Comparison of ENCODE assay signal across 9 mouse cellular contexts in genomic region chr11:70179401-70179800, GRCm38 (mm10). TPM values are rescaled to one million over a fixed set of nuclear protein-coding genes. Genes with fewer than 3 reads are reported as not detected.
DNase-seq lines count a peak whose midpoint lies in the region; ATAC-seq and TF ChIP-seq lines count a peak whose summit lies in the region.
"Had no signal": no experiment of that assay in that cellular context is flagged by ENCODE, and none has a peak within 500 bp of the region (broad histone marks: within the 10 kb centered on the region; RNA-seq: fewer than 3 reads in every experiment).

No protein-coding gene starts in this region.

- H3K27me3 ChIP-seq in intestine, embryonic 14.5 days (replicated peaks; ENCODE audit: control insufficient read depth, insufficient read depth, low read length) = no peaks in the 10 kb centered on the region
- H3K27me3 ChIP-seq in intestine, embryonic 16.5 days (replicated peaks; ENCODE audit: control insufficient read depth, insufficient read depth, low read length) = no peaks in the 10 kb centered on the region
- H3K27me3 ChIP-seq in MEL (ENCODE audit: control insufficient read depth in 1 of 2, insufficient read depth in 2 of 2, low read length in 2 of 2) = no peaks in the 10 kb centered on the region
- H3K27me3 ChIP-seq in forebrain, embryonic 14.5 days (replicated peaks; ENCODE audit: control insufficient read depth, insufficient read depth, low read length) = no peaks in the 10 kb centered on the region
- H3K27me3 ChIP-seq: liver, embryonic 13.5 days had no signal

- WGBS in intestine, embryonic 14.5 days = 44% methylated on average over 14 of the region's 14 CpGs
- WGBS in intestine, embryonic 16.5 days = 38% methylated on average over 14 of the region's 14 CpGs
- WGBS in forebrain, embryonic 14.5 days = 35% methylated on average over 14 of the region's 14 CpGs

- H3K27ac ChIP-seq in intestine, embryonic 14.5 days (ENCODE audit: low read depth) = no peak overlapping the region
- H3K27ac ChIP-seq in intestine, embryonic 16.5 days (ENCODE audit: low read length) = no peak overlapping the region
- no peak overlapping the region for H3K27ac ChIP-seq in MEL (ENCODE audit: control insufficient read depth, low read depth, low read length)
- no peak overlapping the region for H3K27ac ChIP-seq in forebrain, embryonic 14.5 days (ENCODE audit: low read depth, low read length)
- H3K27ac ChIP-seq: liver, embryonic 13.5 days had no signal

- peak; percentile 58 for DNase-seq in intestine, embryonic 14.5 days (ENCODE audit: low spot score)
- DNase-seq in A20 (ENCODE audit: low read depth, low spot score) (peak; percentile 31), MEL (ENCODE audit: low read depth, low spot score) (peak; percentile 65)
- peak; percentile 63 for DNase-seq in forebrain, embryonic 14.5 days (ENCODE audit: low spot score)
- peak; percentile 26 for DNase-seq in naive thymus-derived CD4-positive, alpha-beta T cell, adult 2 months (ENCODE audit: low read depth)
- DNase-seq in yolk sac, embryonic 10.5 days (ENCODE audit: low spot score) = no peak
- no peak for DNase-seq in urinary bladder, postnatal 25 days (ENCODE audit: low spot score)
- DNase-seq: liver, embryonic 13.5 days had no signal

- ATAC-seq in intestine, embryonic 14.5 days (replicated peaks; ENCODE audit: low FRiP score, low TSS enrichment, low read depth) = no peak
- ATAC-seq in intestine, embryonic 16.5 days = no peak
- ATAC-seq in forebrain, embryonic 14.5 days = no peak

- no peak overlapping the region for H3K4me2 ChIP-seq in intestine, embryonic 14.5 days (ENCODE audit: low read length)
- H3K4me2 ChIP-seq in intestine, embryonic 16.5 days (ENCODE audit: low read depth, low read length) = no peak overlapping the region
- no peak overlapping the region for H3K4me2 ChIP-seq in forebrain, embryonic 14.5 days (ENCODE audit: low read length)
- H3K4me2 ChIP-seq: liver, embryonic 13.5 days had no signal

- no peak for TF ChIP-seq EP300 in MEL (IDR thresholded peaks at IDR 0.05; ENCODE audit: low read depth in 1 of 2, low read length in 2 of 2)

- TF ChIP-seq RAD21 in MEL (IDR thresholded peaks at IDR 0.05; ENCODE audit: low read depth, low read length) = peak; percentile 43

- no peaks in the 10 kb centered on the region for H3K4me1 ChIP-seq in intestine, embryonic 14.5 days (replicated peaks; ENCODE audit: control insufficient read depth, insufficient read depth, low read length)
- H3K4me1 ChIP-seq in intestine, embryonic 16.5 days (ENCODE audit: control insufficient read depth, insufficient read depth, low read length) = no peaks in the 10 kb centered on the region
- H3K4me1 ChIP-seq in MEL (ENCODE audit: control insufficient read depth in 1 of 2, insufficient read depth in 2 of 2, low read length in 2 of 2) = no peaks in the 10 kb centered on the region
- no peaks in the 10 kb centered on the region for H3K4me1 ChIP-seq in forebrain, embryonic 14.5 days (ENCODE audit: control insufficient read depth, insufficient read depth, low read length)
- H3K4me1 ChIP-seq: liver, embryonic 13.5 days had no signal

- no peak overlapping the region for H3K9ac ChIP-seq in intestine, embryonic 14.5 days (ENCODE audit: low read length)
- no peak overlapping the region for H3K9ac ChIP-seq in intestine, embryonic 16.5 days (ENCODE audit: low read depth, low read length)
- H3K9ac ChIP-seq in MEL (ENCODE audit: control insufficient read depth, low read depth, low read length, poor library complexity, severe bottlenecking) = no peak overlapping the region
- H3K9ac ChIP-seq in forebrain, embryonic 14.5 days (ENCODE audit: low read length) = no peak overlapping the region
- H3K9ac ChIP-seq: liver, embryonic 13.5 days had no signal

- peak; percentile 24 to 68 (median 55); a peak in 5 of 6 replicates for TF ChIP-seq CTCF in MEL (IDR thresholded peaks at IDR 0.05 in 2 of 3, conservative IDR thresholded peaks at IDR 0.05 in 1 of 3; ENCODE audit: control insufficient read depth in 1 of 3, insufficient read depth in 1 of 3, low read depth in 2 of 3, low read length in 3 of 3, poor library complexity in 1 of 3, severe bottlenecking in 1 of 3)

- H3K36me3 ChIP-seq in intestine, embryonic 14.5 days (ENCODE audit: control insufficient read depth, insufficient read depth, low read length) = no peaks in the 10 kb centered on the region
- H3K36me3 ChIP-seq in intestine, embryonic 16.5 days (ENCODE audit: control insufficient read depth, insufficient read depth, low read length) = no peaks in the 10 kb centered on the region
- no peaks in the 10 kb centered on the region for H3K36me3 ChIP-seq in MEL (ENCODE audit: control insufficient read depth in 1 of 2, insufficient read depth in 2 of 2, low read length in 2 of 2)
- no peaks in the 10 kb centered on the region for H3K36me3 ChIP-seq in forebrain, embryonic 14.5 days (ENCODE audit: control insufficient read depth, insufficient read depth, low read length)
- H3K36me3 ChIP-seq: liver, embryonic 13.5 days had no signal

- H3K4me3 ChIP-seq in intestine, embryonic 14.5 days (ENCODE audit: low read depth, low read length) = no peak overlapping the region
- no peak overlapping the region for H3K4me3 ChIP-seq in intestine, embryonic 16.5 days (ENCODE audit: low read length)
- H3K4me3 ChIP-seq in MEL (ENCODE audit: control insufficient read depth in 1 of 2, insufficient read depth in 1 of 2, low read depth in 2 of 2, low read length in 2 of 2) = no peak overlapping the region
- no peak overlapping the region for H3K4me3 ChIP-seq in forebrain, embryonic 14.5 days (ENCODE audit: low read depth, low read length)
- H3K4me3 ChIP-seq: liver, embryonic 13.5 days had no signal

- 0 out of 2 replicates have a peak, but pooled peaks cover 3% of the 10 kb centered on the region for H3K9me3 ChIP-seq in intestine, embryonic 14.5 days (ENCODE audit: control insufficient read depth, low read length)
- no peaks in the 10 kb centered on the region for H3K9me3 ChIP-seq in intestine, embryonic 16.5 days (ENCODE audit: control insufficient read depth, low read length)
- H3K9me3 ChIP-seq in MEL (replicated peaks; ENCODE audit: insufficient read depth, low read length) = no peaks in the 10 kb centered on the region
- H3K9me3 ChIP-seq in forebrain, embryonic 14.5 days (replicated peaks; ENCODE audit: control insufficient read depth, low read length) = no peaks in the 10 kb centered on the region
- H3K9me3 ChIP-seq: liver, embryonic 13.5 days had no signal

- H3K79me2 ChIP-seq in MEL (ENCODE audit: control insufficient read depth, insufficient read depth, low read length, poor library complexity) = no peaks in the 10 kb centered on the region

- no peak for TF ChIP-seq POLR2A in MEL (IDR thresholded peaks at IDR 0.05; ENCODE audit: control insufficient read depth in 1 of 2, insufficient read depth in 1 of 2, low read depth in 1 of 2, low read length in 2 of 2, poor library complexity in 1 of 2)

TF ChIP-seq in MEL, 35 proteins besides CTCF, POLR2A, EP300 and RAD21:
- no peak for TF ChIP-seq ZMIZ1 (IDR thresholded peaks at IDR 0.05; ENCODE audit: low read depth, low read length)
- TF ChIP-seq SMC3 (IDR thresholded peaks at IDR 0.05; ENCODE audit: low read depth, low read length) = peak; percentile 74

RNA-seq across cellular contexts. Expression of gene Clec10a, which starts 23.4 kb away (rescaled TPM):
- polyA plus RNA-seq in intestine, embryonic 14.5 days (2014; fragmentation: Nextera tagmentation; extraction: Ambion mirVana) = 0.97 and 1.2 TPM in 2 replicates
- 0.99 and 1.7 TPM in 2 replicates for polyA plus RNA-seq in intestine, embryonic 16.5 days (2015; fragmentation: Nextera tagmentation; extraction: Ambion mirVana)
- total RNA-seq in MEL (2012; rRNA removed) = 5.0 and 8.4 TPM in 2 replicates
- polyA plus RNA-seq in MEL (2012; ENCODE audit: insufficient read depth in 1 of 2, insufficient read length in 2 of 2, low read depth in 1 of 2, low replicate concordance in 2 of 2, missing spikeins in 1 of 2) = 10 to 100 TPM in 1 of 2 experiments, not detected in 1; 10.8 TPM
- 0.63 and 0.97 TPM in 2 replicates for polyA plus RNA-seq in forebrain, embryonic 14.5 days (2014; fragmentation: Nextera tagmentation; extraction: Ambion mirVana)

RNA-seq across cellular contexts. Expression of gene Slc16a11, which starts 33.2 kb away (rescaled TPM):
- 1.2 and 1.7 TPM in 2 replicates for polyA plus RNA-seq in intestine, embryonic 14.5 days (2014; fragmentation: Nextera tagmentation; extraction: Ambion mirVana)
- polyA plus RNA-seq in intestine, embryonic 16.5 days (2015; fragmentation: Nextera tagmentation; extraction: Ambion mirVana) = 2.7 TPM in 2 replicates
- total RNA-seq in MEL (2012; rRNA removed) = 0.31 and 0.33 TPM in 2 replicates
- 1 to 10 TPM in 1 of 2 experiments, not detected in 1; 1.2 TPM for polyA plus RNA-seq in MEL (2012; ENCODE audit: insufficient read depth in 1 of 2, insufficient read length in 2 of 2, low read depth in 1 of 2, low replicate concordance in 2 of 2, missing spikeins in 1 of 2)
- 0.98 and 1.1 TPM in 2 replicates for polyA plus RNA-seq in forebrain, embryonic 14.5 days (2014; fragmentation: Nextera tagmentation; extraction: Ambion mirVana)

RNA-seq across cellular contexts. Expression of gene Slc16a13, which starts 41.5 kb away (rescaled TPM):
- polyA plus RNA-seq in intestine, embryonic 14.5 days (2014; fragmentation: Nextera tagmentation; extraction: Ambion mirVana) = 13.6 and 14.1 TPM in 2 replicates
- polyA plus RNA-seq in intestine, embryonic 16.5 days (2015; fragmentation: Nextera tagmentation; extraction: Ambion mirVana) = 15.9 and 18.0 TPM in 2 replicates
- 3.1 and 4.2 TPM in 2 replicates for total RNA-seq in MEL (2012; rRNA removed)
- polyA plus RNA-seq in MEL (2012; ENCODE audit: insufficient read depth in 1 of 2, insufficient read length in 2 of 2, low read depth in 1 of 2, low replicate concordance in 2 of 2, missing spikeins in 1 of 2) = 1 to 10 TPM in 1 of 2 experiments, not detected in 1; 7.9 TPM
- 9.2 and 12.9 TPM in 2 replicates for polyA plus RNA-seq in forebrain, embryonic 14.5 days (2014; fragmentation: Nextera tagmentation; extraction: Ambion mirVana)

RNA-seq across cellular contexts. Expression of gene Mgl2, which starts 49.3 kb away (rescaled TPM):
- polyA plus RNA-seq in intestine, embryonic 14.5 days (2014; fragmentation: Nextera tagmentation; extraction: Ambion mirVana) = 0.38 and 0.86 TPM in 2 replicates
- 0.56 and 0.66 TPM in 2 replicates for polyA plus RNA-seq in intestine, embryonic 16.5 days (2015; fragmentation: Nextera tagmentation; extraction: Ambion mirVana)
- 0.12 TPM in 1 of 2 replicates, not detected in the other for total RNA-seq in MEL (2012; rRNA removed)
- under 1 TPM in 1 of 2 experiments, not detected in 1; 0.06 TPM for polyA plus RNA-seq in MEL (2012; ENCODE audit: insufficient read depth in 1 of 2, insufficient read length in 2 of 2, low read depth in 1 of 2, low replicate concordance in 2 of 2, missing spikeins in 1 of 2)
- 0.72 and 1.1 TPM in 2 replicates for polyA plus RNA-seq in forebrain, embryonic 14.5 days (2014; fragmentation: Nextera tagmentation; extraction: Ambion mirVana)

RNA-seq across cellular contexts. Expression of gene Bcl6b, which starts 50.2 kb away (rescaled TPM):
- polyA plus RNA-seq in intestine, embryonic 14.5 days (2014; fragmentation: Nextera tagmentation; extraction: Ambion mirVana) = 11.7 and 12.2 TPM in 2 replicates
- polyA plus RNA-seq in intestine, embryonic 16.5 days (2015; fragmentation: Nextera tagmentation; extraction: Ambion mirVana) = 10.3 and 10.4 TPM in 2 replicates
- not detected in 2 replicates for total RNA-seq in MEL (2012; rRNA removed)
- polyA plus RNA-seq in MEL (2012; ENCODE audit: insufficient read depth in 1 of 2, insufficient read length in 2 of 2, low read depth in 1 of 2, low replicate concordance in 2 of 2, missing spikeins in 1 of 2) = not detected
- 4.5 and 6.3 TPM in 2 replicates for polyA plus RNA-seq in forebrain, embryonic 14.5 days (2014; fragmentation: Nextera tagmentation; extraction: Ambion mirVana)

Comparison
In these comparisons a context has a peak if more than half of its experiments do, and no peak if none do; other contexts are left out.
1. DNase-seq: peak in intestine, embryonic 14.5 days (single experiment), A20 (single experiment), MEL (single experiment), forebrain, embryonic 14.5 days (single experiment) and naive thymus-derived CD4-positive, alpha-beta T cell, adult 2 months (single experiment); none in yolk sac, embryonic 10.5 days (single experiment) and urinary bladder, postnatal 25 days (single experiment).